Mouse (Mus musculus) erythroblast, embryonic 14.5 days (primary cell): ENCODE results near the gene Kdm5b.

Experiments used
- GATA1 ChIP-seq: IDR thresholded peaks from 2 replicates; pipeline ENCODE4 v1.6.1; 2012; ENCODE audit warnings: low read length, inconsistent platforms, mixed read lengths
- TAL1 ChIP-seq: IDR thresholded peaks from 3 replicates; pipeline ENCODE4 v1.6.1; 2012; ENCODE audit warnings: low read length, inconsistent platforms, mixed read lengths

DNA sequence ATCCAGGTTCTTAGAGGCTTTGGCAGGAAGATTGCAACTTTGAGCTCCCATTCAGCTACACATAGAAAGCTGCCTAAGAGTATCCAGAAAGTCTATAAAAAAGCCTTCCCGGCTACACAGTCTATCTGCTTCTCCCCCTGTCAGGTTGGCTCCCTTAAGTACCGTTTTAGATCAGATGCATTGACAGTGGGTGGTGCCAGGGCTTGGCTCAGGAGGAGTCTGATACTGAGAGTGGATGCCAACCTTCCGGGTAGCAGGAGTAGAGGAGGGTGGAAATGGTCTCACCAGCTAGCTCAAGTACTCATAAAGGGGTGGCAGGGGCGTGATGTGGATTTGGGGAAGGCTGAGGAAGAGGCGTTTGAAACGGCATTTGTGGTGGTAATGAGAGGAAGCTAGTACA is 79.5 kb downstream of the Kdm5b start:
- TF ChIP-seq GATA1 (no peak), TAL1 (no peak)
